Mouse (Mus musculus) liver, adult 2 months (tissue): ENCODE data around the gene Rdh5.

Source experiments
- CTCF ChIP-seq: fragments of 200-500 bp; IDR thresholded peaks from 2 replicates; pipeline ENCODE4 v1.5.1; 2011; ENCODE audit warnings: low read depth, low read length, control low read depth
- POLR2A ChIP-seq: fragments of 200-500 bp; IDR thresholded peaks from 2 replicates; pipeline ENCODE4 v1.6.1; 2011; ENCODE audit warnings: low read length, control low read depth; ENCODE audit not compliant: insufficient read depth; ENCODE audit errors: extremely low read depth

- TF ChIP-seq CTCF (no peak), POLR2A (no peak)
Observed at GRCm38 (mm10) chr10:128890383-128891295, 32.0 kb downstream of the Rdh5 start.
